Mouse (Mus musculus) hindlimb bud, embryonic 11.5 days (tissue): ENCODE results near the gene Tmco1.
A peak's percentile ranks its signal among the peaks of the same experiment; 100 is the strongest.

ENCODE experiments used
- DNase-seq: peaks from one replicate; pipeline ENCODE4 v3.0.0-alpha.2; 2012; ENCODE audit warnings: low read depth, low spot score; ENCODE audit errors: extremely low spot score

The Tmco1 gene

GRCm38 (mm10) chr1:167368513-167368912 is 60.3 kb downstream of the Tmco1 start:
- no peak for DNase-seq

- peak; percentile 86 for DNase-seq
These were observed 61.7 kb downstream of the Tmco1 start for GRCm38 (mm10) chr1:167369905-167370304.

GRCm38 (mm10) chr1:167372739-167373138 is 64.6 kb downstream of the Tmco1 start:
- no peak for DNase-seq

GRCm38 (mm10) chr1:167374003-167374784 is 66.0 kb downstream of the Tmco1 start:
- no peak for DNase-seq

GRCm38 (mm10) chr1:167374942-167375341 is 66.8 kb downstream of the Tmco1 start:
- no peak for DNase-seq

GRCm38 (mm10) chr1:167378019-167378418 is 69.8 kb downstream of the Tmco1 start:
- no peak for DNase-seq

GRCm38 (mm10) chr1:167379751-167380150 is 71.6 kb downstream of the Tmco1 start:
- no peak for DNase-seq

GRCm38 (mm10) chr1:167380223-167380622 is 72.0 kb downstream of the Tmco1 start:
- DNase-seq, result no peak

GRCm38 (mm10) chr1:167381050-167382015 is 73.2 kb downstream of the Tmco1 start:
- no peak for DNase-seq

GRCm38 (mm10) chr1:167382316-167382715 is 74.1 kb downstream of the Tmco1 start:
- no peak for DNase-seq

GRCm38 (mm10) chr1:167382763-167383162 is 74.6 kb downstream of the Tmco1 start:
- DNase-seq, result no peak

- no peak for DNase-seq
These were observed 75.0 kb downstream of the Tmco1 start for GRCm38 (mm10) chr1:167383178-167383577.
